Mouse (Mus musculus): Measurements from ENCODE around the gene Mucl3. TPM values are rescaled to one million over a fixed set of nuclear protein-coding genes. Genes with fewer than 3 reads are reported as not detected.

The Mucl3 gene
- polyA plus RNA-seq, 1 experiment from 2014 or later, result 0.29 TPM

- Histone ChIP-seq H3K9ac (ENCODE audit: low read depth, low read length) (no peak overlapping the region), H3K4me3 (ENCODE audit: low read depth, low read length) (no peak overlapping the region), H3K27me3 (ENCODE audit: control insufficient read depth, insufficient read depth, low read length) (no peaks in the 10 kb centered on the region), H3K9me3 (replicated peaks; ENCODE audit: control insufficient read depth, low read length) (no peaks in the 10 kb centered on the region), H3K4me1 (ENCODE audit: control insufficient read depth, insufficient read depth, low read length) (no peaks in the 10 kb centered on the region), H3K27ac (ENCODE audit: low read depth, low read length) (no peak overlapping the region), H3K36me3 (ENCODE audit: control insufficient read depth, insufficient read depth, low read length) (no peaks in the 10 kb centered on the region), H3K4me2 (no peak overlapping the region)
- 59% methylated on average over 2 of the region's 2 CpGs for WGBS (ENCODE audit: insufficient replicate concordance)
- no peak for ATAC-seq (replicated peaks; ENCODE audit: insufficient number of reproducible peaks, low FRiP score, low TSS enrichment)
Measured at GRCm38 (mm10) chr17:35649429-35649828, 5.9 kb upstream of the Mucl3 start.

GRCm38 (mm10) chr17:35639352-35639751 lies 4.1 kb downstream of the Mucl3 start:
- peaks cover 22% of the 10 kb centered on the region for H3K27me3 ChIP-seq (ENCODE audit: control insufficient read depth, insufficient read depth, low read length)
- ATAC-seq (replicated peaks; ENCODE audit: insufficient number of reproducible peaks, low FRiP score, low TSS enrichment), result no peak
- no peaks in the 10 kb centered on the region for H3K36me3 ChIP-seq (ENCODE audit: control insufficient read depth, insufficient read depth, low read length)
- peak overlapping the region; percentile 50 for H3K4me2 ChIP-seq
- H3K4me3 ChIP-seq (ENCODE audit: low read depth, low read length), result no peak overlapping the region
- no peaks in the 10 kb centered on the region for H3K9me3 ChIP-seq (replicated peaks; ENCODE audit: control insufficient read depth, low read length)
- WGBS (ENCODE audit: insufficient replicate concordance), result 37% methylated on average over 6 of the region's 6 CpGs
- no peak overlapping the region for H3K27ac ChIP-seq (ENCODE audit: low read depth, low read length)
- peaks cover 10% of the 10 kb centered on the region; the same call in 1 of the 2 replicates for H3K4me1 ChIP-seq (ENCODE audit: control insufficient read depth, insufficient read depth, low read length)
- no peak overlapping the region for H3K9ac ChIP-seq (ENCODE audit: low read depth, low read length)

- H3K27ac ChIP-seq (ENCODE audit: low read depth, low read length), result no peak overlapping the region
- H3K36me3 ChIP-seq (ENCODE audit: control insufficient read depth, insufficient read depth, low read length), result no peaks in the 10 kb centered on the region
- H3K4me1 ChIP-seq (ENCODE audit: control insufficient read depth, insufficient read depth, low read length), result peaks cover 10% of the 10 kb centered on the region; the same call in 1 of the 2 replicates
- no peak overlapping the region for H3K9ac ChIP-seq (ENCODE audit: low read depth, low read length)
- no peak overlapping the region for H3K4me3 ChIP-seq (ENCODE audit: low read depth, low read length)
- no peaks in the 10 kb centered on the region for H3K9me3 ChIP-seq (replicated peaks; ENCODE audit: control insufficient read depth, low read length)
- peak; percentile 77 for ATAC-seq (replicated peaks; ENCODE audit: insufficient number of reproducible peaks, low FRiP score, low TSS enrichment)
- WGBS (ENCODE audit: insufficient replicate concordance), result 19% methylated on average over 14 of the region's 14 CpGs
- H3K27me3 ChIP-seq (ENCODE audit: control insufficient read depth, insufficient read depth, low read length), result peaks cover 16% of the 10 kb centered on the region
- H3K4me2 ChIP-seq, result peak overlapping the region; percentile 50
Measured at GRCm38 (mm10) chr17:35638475-35639190, 4.9 kb downstream of the Mucl3 start.

GRCm38 (mm10) chr17:35636363-35636762 lies 7.1 kb downstream of the Mucl3 start:
- H3K4me2 ChIP-seq, result no peak overlapping the region
- no peak for ATAC-seq (replicated peaks; ENCODE audit: insufficient number of reproducible peaks, low FRiP score, low TSS enrichment)

GRCm38 (mm10) chr17:35635699-35636111 lies 7.8 kb downstream of the Mucl3 start:
- ATAC-seq (replicated peaks; ENCODE audit: insufficient number of reproducible peaks, low FRiP score, low TSS enrichment), result no peak
- 0 out of 2 replicates have a peak overlapping the region, but pooled peaks have one; percentile 43 for H3K9ac ChIP-seq (ENCODE audit: low read depth, low read length)
- 0 out of 2 replicates have a peak overlapping the region, but pooled peaks have one; percentile 10 for H3K27ac ChIP-seq (ENCODE audit: low read depth, low read length)
- 3% methylated on average over 15 of the region's 15 CpGs for WGBS (ENCODE audit: insufficient replicate concordance)
- peak overlapping the region; percentile 37 for H3K4me3 ChIP-seq (ENCODE audit: low read depth, low read length)
- H3K36me3 ChIP-seq (ENCODE audit: control insufficient read depth, insufficient read depth, low read length), result no peaks in the 10 kb centered on the region
- H3K4me1 ChIP-seq (ENCODE audit: control insufficient read depth, insufficient read depth, low read length), result peaks cover 10% of the 10 kb centered on the region; the same call in 1 of the 2 replicates
- peak overlapping the region; percentile 71 for H3K4me2 ChIP-seq
- no peaks in the 10 kb centered on the region for H3K9me3 ChIP-seq (replicated peaks; ENCODE audit: control insufficient read depth, low read length)
- peaks cover 3% of the 10 kb centered on the region for H3K27me3 ChIP-seq (ENCODE audit: control insufficient read depth, insufficient read depth, low read length)

More at GRCm38 (mm10) chr17:35636363-35636762, 7.1 kb downstream of the Mucl3 start:
- H3K9ac ChIP-seq (ENCODE audit: low read depth, low read length), result no peak overlapping the region
- peaks cover 4% of the 10 kb centered on the region for H3K27me3 ChIP-seq (ENCODE audit: control insufficient read depth, insufficient read depth, low read length)
- H3K27ac ChIP-seq (ENCODE audit: low read depth, low read length), result no peak overlapping the region
- no peaks in the 10 kb centered on the region for H3K9me3 ChIP-seq (replicated peaks; ENCODE audit: control insufficient read depth, low read length)
- no peaks in the 10 kb centered on the region for H3K36me3 ChIP-seq (ENCODE audit: control insufficient read depth, insufficient read depth, low read length)
- no peak overlapping the region for H3K4me3 ChIP-seq (ENCODE audit: low read depth, low read length)
- WGBS (ENCODE audit: insufficient replicate concordance), result 32% methylated on average over 5 of the region's 5 CpGs
- H3K4me1 ChIP-seq (ENCODE audit: control insufficient read depth, insufficient read depth, low read length), result peaks cover 10% of the 10 kb centered on the region; the same call in 1 of the 2 replicates

- no peaks in the 10 kb centered on the region for H3K9me3 ChIP-seq (replicated peaks; ENCODE audit: control insufficient read depth, low read length)
- H3K4me3 ChIP-seq (ENCODE audit: low read depth, low read length), result no peak overlapping the region
- H3K27me3 ChIP-seq (ENCODE audit: control insufficient read depth, insufficient read depth, low read length), result peaks cover 3% of the 10 kb centered on the region
- no peak overlapping the region for H3K27ac ChIP-seq (ENCODE audit: low read depth, low read length)
- ATAC-seq (replicated peaks; ENCODE audit: insufficient number of reproducible peaks, low FRiP score, low TSS enrichment), result no peak
- no peak overlapping the region for H3K9ac ChIP-seq (ENCODE audit: low read depth, low read length)
- no peaks in the 10 kb centered on the region for H3K36me3 ChIP-seq (ENCODE audit: control insufficient read depth, insufficient read depth, low read length)
- H3K4me1 ChIP-seq (ENCODE audit: control insufficient read depth, insufficient read depth, low read length), result peaks cover 10% of the 10 kb centered on the region; the same call in 1 of the 2 replicates
- no peak overlapping the region for H3K4me2 ChIP-seq
- 75% methylated on average over 3 of the region's 3 CpGs for WGBS (ENCODE audit: insufficient replicate concordance)
Measured at GRCm38 (mm10) chr17:35635202-35635601, 8.3 kb downstream of the Mucl3 start.

- peaks cover 4% of the 10 kb centered on the region; the same call in 1 of the 2 replicates for H3K4me1 ChIP-seq (ENCODE audit: control insufficient read depth, insufficient read depth, low read length)
- no peaks in the 10 kb centered on the region for H3K36me3 ChIP-seq (ENCODE audit: control insufficient read depth, insufficient read depth, low read length)
- no peak overlapping the region for H3K27ac ChIP-seq (ENCODE audit: low read depth, low read length)
- no peak overlapping the region for H3K9ac ChIP-seq (ENCODE audit: low read depth, low read length)
- no peaks in the 10 kb centered on the region for H3K9me3 ChIP-seq (replicated peaks; ENCODE audit: control insufficient read depth, low read length)
- H3K4me3 ChIP-seq (ENCODE audit: low read depth, low read length), result no peak overlapping the region
- no peak for ATAC-seq (replicated peaks; ENCODE audit: insufficient number of reproducible peaks, low FRiP score, low TSS enrichment)
- no peak overlapping the region for H3K4me2 ChIP-seq
- 15% methylated on average over 1 of the region's 1 CpGs for WGBS (ENCODE audit: insufficient replicate concordance)
- H3K27me3 ChIP-seq (ENCODE audit: control insufficient read depth, insufficient read depth, low read length), result peaks cover 3% of the 10 kb centered on the region
Measured at GRCm38 (mm10) chr17:35633992-35634391, 9.5 kb downstream of the Mucl3 start.

GRCm38 (mm10) chr17:35626537-35626936 lies 17.0 kb downstream of the Mucl3 start, which contains the start of gene Gm9573:
Gene Gm9573 (minus strand): TSS chr17:35626637.
- Histone ChIP-seq H3K4me3 (ENCODE audit: low read depth, low read length) (no peak within 1 kb of the TSS), H3K27ac (ENCODE audit: low read depth, low read length) (no peak within 1 kb of the TSS), H3K4me1 (ENCODE audit: control insufficient read depth, insufficient read depth, low read length) (no peaks in the 10 kb centered on the region), H3K9ac (ENCODE audit: low read depth, low read length) (no peak within 1 kb of the TSS), H3K9me3 (replicated peaks; ENCODE audit: control insufficient read depth, low read length) (no peaks in the 10 kb centered on the region), H3K27me3 (ENCODE audit: control insufficient read depth, insufficient read depth, low read length) (no peaks in the 10 kb centered on the region), H3K4me2 (no peak within 1 kb of the TSS), H3K36me3 (ENCODE audit: control insufficient read depth, insufficient read depth, low read length) (no peaks in the 10 kb centered on the region)
- WGBS (ENCODE audit: insufficient replicate concordance), result 69% methylated on average over 7 of the region's 7 CpGs
- no peak for ATAC-seq (replicated peaks; ENCODE audit: insufficient number of reproducible peaks, low FRiP score, low TSS enrichment)
